Mouse (Mus musculus) small intestine, adult 2 months (tissue): ENCODE measurements at regions not wholly inside any gene's neighbourhood (a gene's known extent, or its start where the extent isn't known, plus 50 kb on each side); places are given as distances from the start of the nearest gene placed in this dataset.

Source experiments
- H3K27ac ChIP-seq: fragments of 200-500 bp; 2 replicates; pipeline ENCODE4 v1.5.1; 2012; ENCODE audit warnings: low read depth, low read length, control low read depth, inconsistent platforms; ENCODE audit not compliant: insufficient read depth
- H3K27me3 ChIP-seq: fragments of 200-500 bp; 2 replicates; pipeline ENCODE4 v1.6.1; 2012; ENCODE audit warnings: mild to moderate bottlenecking, moderate library complexity, low read length, inconsistent platforms; ENCODE audit not compliant: control insufficient read depth, insufficient read depth
- H3K36me3 ChIP-seq: fragments of 200-500 bp; 2 replicates; pipeline ENCODE4 v1.6.1; 2012; ENCODE audit warnings: mild to moderate bottlenecking, low read length, control low read depth, inconsistent platforms; ENCODE audit not compliant: control insufficient read depth, insufficient read depth
- H3K4me1 ChIP-seq: fragments of 200-500 bp; 2 replicates; pipeline ENCODE4 v1.6.1; 2012; ENCODE audit warnings: low read length, inconsistent platforms, mixed read lengths; ENCODE audit not compliant: control insufficient read depth, insufficient read depth, insufficient read length
- H3K4me3 ChIP-seq: fragments of 200-500 bp; 2 replicates; pipeline ENCODE4 v1.5.1; 2012; ENCODE audit warnings: low read depth, mild to moderate bottlenecking, control low read depth, inconsistent platforms, low read length, moderate library complexity
- CTCF ChIP-seq: fragments of 200-500 bp; IDR thresholded peaks from 2 replicates; pipeline ENCODE4 v1.5.1; 2012; ENCODE audit warnings: low read depth, mild to moderate bottlenecking, control low read depth, inconsistent platforms, low read length, moderate library complexity, mixed read lengths; ENCODE audit not compliant: insufficient replicate concordance, insufficient read length; ENCODE audit errors: extremely low read depth
- POLR2A ChIP-seq: fragments of 200-500 bp; IDR thresholded peaks from 2 replicates; pipeline ENCODE4 v1.6.1; 2012; ENCODE audit warnings: low read depth, mild to moderate bottlenecking, control low read depth, inconsistent platforms, low read length, moderate library complexity
- WGBS: fragments of 180-500 bp; shearing (Covaris S2); methylation state at CpG from one replicate; pipeline ENCODE4 v1.1.7; 2018; 5-methylcytosine and 5-hydroxymethylcytosine counted together

GRCm38 (mm10) chr15:72158505-72158904 is 1675.9 kb upstream of the Gm6569 start:
- no peak overlapping the region for H3K4me3 ChIP-seq
- H3K36me3 ChIP-seq, result no peaks in the 10 kb centered on the region
- H3K27me3 ChIP-seq, result no peaks in the 10 kb centered on the region
- H3K27ac ChIP-seq, result no peak overlapping the region
- no peaks in the 10 kb centered on the region for H3K4me1 ChIP-seq
- TF ChIP-seq CTCF (no peak), POLR2A (no peak)
- 58% methylated on average over 3 of the region's 3 CpGs for WGBS

DNA sequence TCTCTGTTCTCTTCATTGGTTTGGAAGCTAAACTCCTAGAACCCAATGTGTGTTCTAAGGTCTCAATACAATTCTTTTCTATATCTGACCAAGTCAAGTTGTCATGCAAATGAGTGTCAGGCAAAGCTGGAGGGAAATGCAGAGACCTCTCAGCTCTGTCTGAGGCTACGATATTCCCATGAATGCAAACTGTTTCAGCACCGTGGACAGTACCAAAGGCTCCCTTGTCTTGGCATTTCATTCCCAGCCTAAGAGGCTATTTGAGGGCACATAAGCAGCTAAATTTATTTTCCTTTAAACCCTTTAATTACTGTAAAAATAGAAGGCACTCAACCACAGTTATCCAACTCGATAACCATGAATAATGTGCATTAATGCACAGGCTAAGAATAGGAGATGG is 1633.5 kb upstream of the Gm6569 start:
- H3K36me3 ChIP-seq, result no peaks in the 10 kb centered on the region
- H3K27ac ChIP-seq, result no peak overlapping the region
- H3K4me1 ChIP-seq, result no peaks in the 10 kb centered on the region
- H3K4me3 ChIP-seq, result no peak overlapping the region
- H3K27me3 ChIP-seq, result no peaks in the 10 kb centered on the region
- TF ChIP-seq CTCF (no peak), POLR2A (no peak)
- WGBS, result 40% methylated on average over 3 of the region's 3 CpGs

DNA sequence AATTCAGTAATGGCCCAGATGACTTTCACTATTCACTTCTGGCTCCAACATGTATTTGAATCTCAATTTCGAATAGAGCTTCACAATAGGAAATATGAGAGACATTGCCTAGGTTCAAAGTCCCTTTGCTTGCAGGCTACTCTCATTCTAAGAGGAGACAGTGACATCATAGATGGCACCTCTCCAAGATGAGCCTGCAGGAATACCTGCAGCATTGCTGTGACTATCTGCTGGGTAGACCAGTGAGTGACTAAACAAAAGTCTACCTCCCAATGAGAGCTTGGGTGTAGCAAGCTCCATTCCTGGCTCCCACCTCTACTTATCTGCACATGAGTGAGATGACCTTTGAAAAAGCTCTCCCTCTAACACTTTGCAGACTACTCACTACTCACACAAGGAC is 1632.6 kb upstream of the Gm6569 start:
- WGBS, result 24% methylated on average over 1 of the region's 1 CpGs
- Histone ChIP-seq H3K36me3 (no peaks in the 10 kb centered on the region), H3K27me3 (no peaks in the 10 kb centered on the region), H3K4me3 (no peak overlapping the region), H3K4me1 (no peaks in the 10 kb centered on the region), H3K27ac (no peak overlapping the region)
- TF ChIP-seq CTCF (no peak), POLR2A (no peak)

DNA sequence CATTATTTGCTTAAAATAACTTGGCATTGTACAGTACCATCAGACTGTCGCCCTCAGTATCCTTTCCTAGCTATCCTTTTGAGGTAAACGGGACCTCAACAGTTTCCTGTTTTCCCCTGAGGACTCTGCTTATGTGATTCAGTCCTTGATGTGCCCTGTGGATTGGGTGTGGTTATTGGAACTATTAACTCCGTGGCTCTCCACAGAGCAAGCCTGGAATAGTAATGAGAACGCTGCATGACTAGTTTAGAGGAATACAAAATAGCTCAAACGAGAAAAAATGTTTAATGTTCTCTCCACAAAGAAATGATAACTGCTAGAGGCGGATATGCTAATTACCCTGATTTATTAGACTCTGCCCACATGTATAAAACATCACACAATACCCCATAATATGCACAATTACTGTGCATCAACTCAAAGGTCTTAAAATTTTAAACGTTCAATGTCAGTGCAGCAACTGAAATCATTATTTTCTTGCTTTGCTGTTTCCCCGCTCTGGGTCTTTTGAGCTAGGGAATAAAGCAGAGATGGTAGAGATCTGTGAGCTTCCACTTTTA is 1629.0 kb upstream of the Gm6569 start:
- H3K27ac ChIP-seq, result no peak overlapping the region
- no peaks in the 10 kb centered on the region for H3K4me1 ChIP-seq
- TF ChIP-seq POLR2A (no peak), CTCF (no peak)
- no peaks in the 10 kb centered on the region for H3K36me3 ChIP-seq
- H3K4me3 ChIP-seq, result no peak overlapping the region
- no peaks in the 10 kb centered on the region for H3K27me3 ChIP-seq
- 65% methylated on average over 8 of the region's 8 CpGs for WGBS

DNA sequence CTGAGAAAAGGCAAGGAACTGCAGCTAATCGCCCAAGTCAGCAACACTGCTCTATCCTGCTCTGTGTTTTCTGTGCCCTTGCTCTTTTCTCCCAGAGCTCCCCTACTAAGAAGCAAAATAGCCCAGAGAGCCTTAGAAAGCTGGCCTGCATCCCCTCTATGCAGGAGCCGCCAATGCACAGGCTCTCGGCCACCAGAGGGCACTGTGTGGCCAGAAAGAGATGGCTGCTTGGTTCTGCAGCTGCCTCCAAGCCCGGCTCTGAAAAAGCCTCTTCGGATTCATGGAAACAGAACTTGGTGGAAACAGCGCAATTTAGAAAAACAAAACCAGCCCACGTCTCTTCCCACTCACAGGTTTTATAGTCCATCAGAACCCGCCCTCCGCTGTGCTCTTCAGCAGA is 1628.4 kb upstream of the Gm6569 start:
- Histone ChIP-seq H3K27me3 (no peaks in the 10 kb centered on the region), H3K4me3 (no peak overlapping the region), H3K27ac (no peak overlapping the region), H3K36me3 (no peaks in the 10 kb centered on the region), H3K4me1 (no peaks in the 10 kb centered on the region)
- TF ChIP-seq CTCF (peak; percentile 37; the same call in 1 of the 2 replicates), POLR2A (no peak)
- 23% methylated on average over 9 of the region's 9 CpGs for WGBS

- no peaks in the 10 kb centered on the region for H3K36me3 ChIP-seq
- 79% methylated on average over 4 of the region's 4 CpGs for WGBS
- no peak overlapping the region for H3K4me3 ChIP-seq
Observed at GRCm38 (mm10) chr15:72207589-72207988, 1626.8 kb upstream of the Gm6569 start.

DNA sequence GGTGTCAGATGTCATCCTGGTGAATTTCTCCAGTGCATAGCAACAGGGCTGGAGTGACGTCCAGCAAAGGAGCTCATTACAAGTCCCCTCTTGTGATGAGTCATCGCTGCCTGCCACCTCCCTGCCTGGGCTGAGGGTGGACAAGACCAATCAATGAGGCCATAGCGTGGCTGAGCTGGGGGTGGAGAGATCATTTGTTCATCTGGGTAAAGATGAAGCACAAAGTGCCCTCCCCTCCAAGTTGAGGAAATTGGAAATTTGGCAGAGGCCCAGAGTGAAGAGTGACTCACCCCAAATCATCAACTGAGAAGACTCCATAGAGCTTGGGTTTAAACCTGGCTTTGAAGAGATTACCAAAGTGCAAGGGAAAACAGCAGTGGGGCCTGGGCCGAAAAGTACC is 1626.3 kb upstream of the Gm6569 start:
- no peak for TF ChIP-seq POLR2A
- TF ChIP-seq CTCF, result no peak
- WGBS, result 53% methylated on average over 4 of the region's 4 CpGs
- no peak overlapping the region for H3K27ac ChIP-seq
- no peaks in the 10 kb centered on the region for H3K4me1 ChIP-seq
- no peaks in the 10 kb centered on the region for H3K36me3 ChIP-seq
- no peak overlapping the region for H3K4me3 ChIP-seq
- no peaks in the 10 kb centered on the region for H3K27me3 ChIP-seq

More at GRCm38 (mm10) chr15:72207589-72207988, 1626.8 kb upstream of the Gm6569 start:
- no peak for TF ChIP-seq POLR2A
- TF ChIP-seq CTCF, result no peak
- no peaks in the 10 kb centered on the region for H3K27me3 ChIP-seq
- H3K27ac ChIP-seq, result no peak overlapping the region
- H3K4me1 ChIP-seq, result no peaks in the 10 kb centered on the region

DNA sequence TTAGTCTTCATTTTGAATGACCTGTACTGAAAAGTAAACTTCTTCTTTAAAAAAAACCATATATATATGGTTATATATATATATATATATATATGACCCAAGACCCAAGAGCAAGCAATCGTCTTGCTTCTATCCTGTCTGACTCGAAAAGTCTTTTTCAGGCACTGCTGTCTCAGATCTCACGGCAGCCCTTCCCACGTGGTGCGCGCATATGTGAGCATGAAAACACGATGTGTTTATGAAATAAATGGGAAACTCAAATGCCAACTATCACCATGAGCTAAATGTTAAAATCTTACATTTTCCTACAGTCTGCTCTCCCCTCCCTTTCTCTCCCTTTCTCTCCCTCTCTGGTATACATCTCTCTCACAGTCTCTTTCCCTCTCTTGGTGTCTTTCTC is 1625.4 kb upstream of the Gm6569 start:
- Histone ChIP-seq H3K36me3 (no peaks in the 10 kb centered on the region), H3K27ac (no peak overlapping the region), H3K4me1 (no peaks in the 10 kb centered on the region), H3K4me3 (no peak overlapping the region), H3K27me3 (no peaks in the 10 kb centered on the region)
- WGBS, result 82% methylated on average over 7 of the region's 7 CpGs
- TF ChIP-seq POLR2A (no peak), CTCF (no peak)
